Mouse (Mus musculus) cerebellum, postnatal 36 days (tissue): ENCODE results near the gene Pebp1.
A peak's percentile ranks its signal among the peaks of the same experiment; 100 is the strongest.
"Not testable (repeated sequence)": the region's sequence is repeated elsewhere in the genome, so short reads cannot be mapped to it uniquely, and the experiment has no call there.

Experiments used
- DNase-seq, 2 experiments: peaks; one replicate each; pipeline ENCODE4 v3.0.0; 2021 to 2022; ENCODE audit warnings: mixed read lengths in 2 of 2

The Pebp1 gene

GRCm38 (mm10) chr5:117286831-117287822 lies at the start of gene Pebp1:
TSS of gene Pebp1 (minus strand) at chr5:117287625.
- DNase-seq: peak; percentile 94 to 95

- no peak for DNase-seq
Measured at GRCm38 (mm10) chr5:117330457-117330856, 43.0 kb upstream of the Pebp1 start.

- DNase-seq: no peak
Measured at GRCm38 (mm10) chr5:117326408-117326807, 39.0 kb upstream of the Pebp1 start.

- no peak for DNase-seq
Measured at GRCm38 (mm10) chr5:117323751-117324150, 36.3 kb upstream of the Pebp1 start.

GRCm38 (mm10) chr5:117318741-117319629 lies 31.6 kb upstream of the Pebp1 start, which contains the start of gene Vsig10:
TSS of gene Vsig10 (plus strand) at chr5:117319083.
- peak; percentile 51 to 59 for DNase-seq

GRCm38 (mm10) chr5:117314587-117315428 lies 27.4 kb upstream of the Pebp1 start:
- no peak for DNase-seq

- DNase-seq: no peak
Measured at GRCm38 (mm10) chr5:117313909-117314308, 26.5 kb upstream of the Pebp1 start.

- DNase-seq: no peak
Measured at GRCm38 (mm10) chr5:117313420-117313819, 26.0 kb upstream of the Pebp1 start.

GRCm38 (mm10) chr5:117307699-117308098 lies 20.3 kb upstream of the Pebp1 start:
- peak; percentile 53 to 64 for DNase-seq

GRCm38 (mm10) chr5:117306826-117307225 lies 19.4 kb upstream of the Pebp1 start:
- no peak for DNase-seq

- no peak for DNase-seq
Measured at GRCm38 (mm10) chr5:117305754-117306153, 18.3 kb upstream of the Pebp1 start.

GRCm38 (mm10) chr5:117304947-117305346 lies 17.5 kb upstream of the Pebp1 start:
- peak; percentile 77 to 84 for DNase-seq

- DNase-seq: no peak
Measured at GRCm38 (mm10) chr5:117303691-117304579, 16.5 kb upstream of the Pebp1 start.

- no peak for DNase-seq
Measured at GRCm38 (mm10) chr5:117302899-117303298, 15.5 kb upstream of the Pebp1 start.

GRCm38 (mm10) chr5:117295011-117295410 lies 7.6 kb upstream of the Pebp1 start:
- no peak for DNase-seq

- not testable (repeated sequence) for DNase-seq
Measured at GRCm38 (mm10) chr5:117293776-117294175, 6.4 kb upstream of the Pebp1 start.

- no peak for DNase-seq
Measured at GRCm38 (mm10) chr5:117292547-117292946, 5.1 kb upstream of the Pebp1 start.

GRCm38 (mm10) chr5:117291312-117291711 lies 3.9 kb upstream of the Pebp1 start:
- DNase-seq: no peak

- DNase-seq: no peak
Measured at GRCm38 (mm10) chr5:117290081-117290480, 2.7 kb upstream of the Pebp1 start.

GRCm38 (mm10) chr5:117289646-117290045 lies 2.2 kb upstream of the Pebp1 start:
- no peak for DNase-seq

- DNase-seq: no peak
Measured at GRCm38 (mm10) chr5:117286286-117286685, 1.1 kb downstream of the Pebp1 start.
